Mouse (Mus musculus): Measurements from ENCODE around the gene Gm13304.
"Not testable (repeated sequence)": the region's sequence is repeated elsewhere in the genome, so short reads cannot be mapped to it uniquely, and the experiment has no call there.

Gm13304 gene

DNA sequence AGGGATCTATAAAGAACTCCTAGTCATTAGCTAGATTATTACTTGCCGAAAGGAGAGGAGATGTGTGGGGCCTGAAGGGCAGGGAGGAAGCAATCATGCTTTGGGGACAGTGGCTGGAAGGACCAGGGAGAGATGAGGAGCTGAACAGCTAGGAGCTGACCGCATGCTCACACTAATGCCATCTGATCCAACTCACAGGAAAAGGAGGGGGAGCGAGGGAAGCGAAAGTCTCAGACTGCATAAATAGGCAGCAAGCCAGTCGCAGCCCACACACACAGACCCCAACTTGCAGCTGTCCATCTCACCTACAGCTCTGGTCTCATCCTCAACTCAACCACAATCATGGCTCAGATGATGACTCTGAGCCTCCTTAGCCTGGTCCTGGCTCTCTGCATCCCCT, at the start of gene Gm13304:
TSS of gene Gm13304 (plus strand) at position 301 of the 400 bp plus-strand sequence.
- not testable (repeated sequence) for DNase-seq

DNA sequence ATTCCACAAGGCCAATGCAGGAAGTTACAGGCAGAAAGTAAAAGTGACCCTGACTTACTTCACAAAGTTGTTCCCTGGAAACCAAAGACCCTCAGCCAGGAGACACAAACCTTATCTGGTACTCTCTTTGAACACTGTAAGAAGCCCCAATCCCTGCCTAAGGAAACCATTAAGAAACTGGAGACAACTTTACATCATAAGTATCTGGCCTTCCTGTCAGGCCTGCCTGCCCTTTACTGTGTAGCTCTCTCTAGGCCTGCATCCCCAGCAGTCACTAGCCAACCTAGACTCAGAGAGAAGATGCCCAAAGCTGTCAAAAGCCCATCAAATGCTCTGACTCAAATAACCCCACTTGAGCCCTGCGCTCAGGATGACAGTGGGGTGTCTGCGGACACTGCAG, 23.7 kb upstream of the Gm13304 start, which contains the start of gene Gm3893:
TSS of gene Gm3893 (plus strand) at position 301 of the 400 bp plus-strand sequence.
- not testable (repeated sequence) for DNase-seq

DNA sequence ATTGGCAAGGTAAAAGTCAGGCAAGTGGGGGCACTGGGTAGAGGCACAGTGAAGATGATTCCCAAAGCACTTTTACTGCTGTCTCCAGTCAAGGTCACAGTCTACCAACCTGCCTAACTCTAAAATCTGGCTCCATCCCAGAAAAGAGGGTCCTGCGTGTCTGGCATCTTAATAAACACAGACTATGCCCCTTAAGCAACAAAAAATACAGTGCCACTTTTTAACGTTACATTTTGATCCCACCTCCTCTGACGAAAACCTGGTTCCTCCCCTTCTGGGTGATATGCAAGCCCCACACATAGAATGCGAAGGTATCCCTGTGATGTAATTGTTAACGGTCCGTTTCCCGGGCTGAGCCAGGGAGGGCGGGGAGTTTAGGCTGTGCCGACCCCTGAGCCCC, 38.5 kb downstream of the Gm13304 start, which contains the start of gene Gm13306:
TSS of gene Gm13306 (plus strand) at position 301 of the 400 bp plus-strand sequence.
- DNase-seq: not testable (repeated sequence)

Data from cerebellum, postnatal 36 days (tissue).